Mouse (Mus musculus) yolk sac, embryonic 10.5 days (tissue): ENCODE results near the gene Erc2.

Experiments used
- DNase-seq: peaks from one replicate; pipeline ENCODE4 v3.0.0-alpha.2; 2017; ENCODE audit warnings: low spot score

Gene Erc2

GRCm38 (mm10) chr14:27778503-27778902 lies 156.3 kb downstream of the Erc2 start:
- no peak for DNase-seq

- no peak for DNase-seq
Observed at GRCm38 (mm10) chr14:27778982-27779701, 156.9 kb downstream of the Erc2 start.

- no peak for DNase-seq
Observed at GRCm38 (mm10) chr14:27781221-27781620, 159.0 kb downstream of the Erc2 start.

- DNase-seq, result no peak
Observed at GRCm38 (mm10) chr14:27784826-27785225, 162.6 kb downstream of the Erc2 start.

- DNase-seq, result no peak
Observed at GRCm38 (mm10) chr14:27785562-27785961, 163.3 kb downstream of the Erc2 start.

- no peak for DNase-seq
Observed at GRCm38 (mm10) chr14:27789066-27789898, 167.1 kb downstream of the Erc2 start.

- no peak for DNase-seq
Observed at GRCm38 (mm10) chr14:27798184-27798934, 176.1 kb downstream of the Erc2 start.

GRCm38 (mm10) chr14:27800766-27801165 lies 178.5 kb downstream of the Erc2 start:
- DNase-seq, result no peak

GRCm38 (mm10) chr14:27803961-27804360 lies 181.7 kb downstream of the Erc2 start:
- no peak for DNase-seq

GRCm38 (mm10) chr14:27805064-27805463 lies 182.8 kb downstream of the Erc2 start:
- DNase-seq, result no peak

GRCm38 (mm10) chr14:27808080-27808479 lies 185.9 kb downstream of the Erc2 start:
- DNase-seq, result no peak

GRCm38 (mm10) chr14:27808523-27809114 lies 186.4 kb downstream of the Erc2 start:
- DNase-seq, result no peak

GRCm38 (mm10) chr14:27810790-27811189 lies 188.6 kb downstream of the Erc2 start:
- DNase-seq, result no peak

- DNase-seq, result no peak
Observed at GRCm38 (mm10) chr14:27811649-27812048, 189.4 kb downstream of the Erc2 start.

- no peak for DNase-seq
Observed at GRCm38 (mm10) chr14:27815739-27816138, 193.5 kb downstream of the Erc2 start.

GRCm38 (mm10) chr14:27818986-27819385 lies 196.8 kb downstream of the Erc2 start:
- no peak for DNase-seq

- no peak for DNase-seq
Observed at GRCm38 (mm10) chr14:27821801-27822200, 199.6 kb downstream of the Erc2 start.

- no peak for DNase-seq
Observed at GRCm38 (mm10) chr14:27822566-27822965, 200.3 kb downstream of the Erc2 start.

GRCm38 (mm10) chr14:27823048-27823447 lies 200.8 kb downstream of the Erc2 start:
- DNase-seq, result no peak

- no peak for DNase-seq
Observed at GRCm38 (mm10) chr14:27823897-27824296, 201.7 kb downstream of the Erc2 start.

- DNase-seq, result no peak
Observed at GRCm38 (mm10) chr14:27826829-27827228, 204.6 kb downstream of the Erc2 start.

GRCm38 (mm10) chr14:27828089-27828488 lies 205.9 kb downstream of the Erc2 start:
- no peak for DNase-seq
